ENCODE assay signal across 3 mouse cellular contexts in the genomic region with DNA sequence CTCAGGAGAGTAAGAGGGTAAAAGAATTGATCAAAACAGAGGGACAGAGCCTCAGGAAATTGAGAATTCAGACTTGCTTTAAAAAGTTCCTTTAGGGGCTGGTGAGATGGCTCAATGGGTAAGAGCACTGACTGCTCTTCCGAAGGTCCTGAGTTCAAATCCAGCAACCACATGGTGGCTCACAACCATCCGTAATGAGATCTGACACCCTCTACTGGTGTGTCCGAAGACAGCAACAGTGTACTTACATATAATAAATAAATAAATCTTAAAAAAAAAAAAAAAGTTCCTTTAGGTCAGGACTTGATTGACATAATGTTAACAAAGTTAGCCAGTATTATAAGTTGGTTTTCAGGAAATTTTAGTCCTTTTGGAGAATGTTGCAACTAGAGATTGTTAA. TPM values are rescaled to one million over a fixed set of nuclear protein-coding genes. Genes with fewer than 3 reads are reported as not detected.
"Had no signal": no experiment of that assay in that cellular context is flagged by ENCODE, and none has a peak within 500 bp of the region (broad histone marks: within the 10 kb centered on the region; RNA-seq: fewer than 3 reads in every experiment).

No protein-coding gene starts in this region.

RNA-seq across cellular contexts. Expression of a gene that starts 58.8 kb away (rescaled TPM):
- total RNA-seq: neutrophil, adult 5-6 weeks had no signal
- polyA plus RNA-seq: small intestine, adult 2 months; spleen, adult 2 months had no signal
